Mouse (Mus musculus) cerebellum, adult 2 months (tissue): ENCODE measurements at regions not wholly inside any gene's neighbourhood (a gene's known extent, or its start where the extent isn't known, plus 50 kb on each side); places are given as distances from the start of the nearest gene placed in this dataset.

Experiments
- CTCF ChIP-seq: fragments of 200-500 bp; IDR thresholded peaks from 2 replicates; pipeline ENCODE4 v1.5.1; 2011; ENCODE audit warnings: low read depth, mild to moderate bottlenecking, control low read depth, low read length, moderate library complexity, borderline replicate concordance; ENCODE audit not compliant: insufficient read depth
- POLR2A ChIP-seq: fragments of 200-500 bp; IDR thresholded peaks from 2 replicates; pipeline ENCODE4 v1.6.1; 2011; ENCODE audit warnings: low read length, control low read depth, borderline replicate concordance; ENCODE audit not compliant: insufficient read depth

DNA sequence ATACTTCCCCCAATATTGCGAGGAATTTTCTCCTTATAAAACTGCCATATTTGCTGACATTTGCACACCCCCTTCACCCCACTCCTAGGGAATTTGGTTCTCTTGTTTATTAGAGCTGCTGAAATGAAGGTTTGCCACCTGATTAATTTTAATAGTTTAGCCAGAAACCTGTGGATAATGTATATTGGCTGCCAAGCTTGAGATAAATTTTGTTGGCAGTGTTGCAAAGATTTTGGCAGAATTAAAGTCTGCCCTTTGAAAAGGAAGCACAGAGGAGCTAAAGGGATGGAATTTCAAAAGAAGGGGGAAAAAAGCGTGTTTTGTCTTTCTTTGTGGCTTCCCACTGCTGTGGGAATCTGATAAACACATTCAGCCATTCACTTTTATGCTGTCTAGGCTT lies 354.6 kb upstream of the Car10 start:
- TF ChIP-seq CTCF, result no peak
- TF ChIP-seq POLR2A, result no peak
